Mouse (Mus musculus): ENCODE results near the gene Ice1. TPM values are rescaled to one million over a fixed set of nuclear protein-coding genes. Genes with fewer than 3 reads are reported as not detected.

Gene Ice1
- polyA plus RNA-seq, 1 experiment from 2014 or later: 18.8 TPM

DNA sequence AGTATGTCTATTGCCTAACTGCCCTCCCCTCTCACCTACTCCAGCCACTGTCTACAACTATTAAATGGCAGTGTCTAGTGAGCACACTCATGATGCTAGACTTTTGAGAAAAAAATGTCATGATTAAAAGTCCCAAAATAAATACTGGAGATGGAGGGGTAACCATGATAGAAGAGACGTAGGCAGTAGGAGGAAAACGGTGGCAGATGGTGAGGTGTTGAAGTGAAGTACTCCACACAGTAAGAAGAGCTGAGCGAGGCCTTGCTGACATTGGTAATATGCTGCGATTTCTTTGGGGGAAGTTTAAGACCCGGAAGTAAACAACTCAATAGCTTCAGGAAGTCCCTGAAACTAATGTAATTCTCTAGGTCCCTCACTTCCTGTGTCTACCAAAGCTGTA lies 104.0 kb downstream of the Ice1 start:
- no peaks in the 10 kb centered on the region for H3K36me3 ChIP-seq
- no peaks in the 10 kb centered on the region for H3K9me3 ChIP-seq (replicated peaks)
- H3K27me3 ChIP-seq (ENCODE audit: low read depth, poor library complexity, severe bottlenecking): no peaks in the 10 kb centered on the region
- WGBS: 91% methylated on average over 5 of the region's 5 CpGs
- no peak for DNase-seq (ENCODE audit: low spot score)
- H3K4me3 ChIP-seq: no peak overlapping the region
- no peak overlapping the region for H3K27ac ChIP-seq (replicated peaks)
- peaks cover 4% of the 10 kb centered on the region; the same call in 1 of the 2 replicates for H3K4me1 ChIP-seq

DNA sequence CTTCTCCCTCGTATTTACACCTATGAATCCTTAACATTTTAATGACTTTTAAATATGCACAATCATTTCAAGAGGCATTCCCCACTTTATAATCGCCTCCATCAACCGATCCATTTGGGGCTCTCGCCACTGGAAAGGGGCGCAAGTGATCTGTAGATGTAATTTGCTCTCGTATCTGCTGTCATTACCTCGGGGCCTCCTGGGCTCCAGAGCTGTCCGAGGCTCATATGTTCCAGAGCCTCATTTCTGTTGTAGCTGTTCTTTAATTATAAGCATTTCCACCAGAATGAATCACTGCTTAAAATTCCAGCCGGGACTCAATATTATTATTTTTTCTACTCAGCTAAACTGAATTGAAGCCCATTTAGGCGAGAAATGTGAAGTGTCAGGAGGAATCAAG lies 104.7 kb downstream of the Ice1 start:
- no peak overlapping the region for H3K4me3 ChIP-seq
- no peaks in the 10 kb centered on the region for H3K36me3 ChIP-seq
- H3K27ac ChIP-seq (replicated peaks): no peak overlapping the region
- no peaks in the 10 kb centered on the region for H3K9me3 ChIP-seq (replicated peaks)
- WGBS: 89% methylated on average over 10 of the region's 10 CpGs
- no peak for DNase-seq (ENCODE audit: low spot score)
- H3K4me1 ChIP-seq: peaks cover 4% of the 10 kb centered on the region; the same call in 1 of the 2 replicates
- no peaks in the 10 kb centered on the region for H3K27me3 ChIP-seq (ENCODE audit: low read depth, poor library complexity, severe bottlenecking)

DNA sequence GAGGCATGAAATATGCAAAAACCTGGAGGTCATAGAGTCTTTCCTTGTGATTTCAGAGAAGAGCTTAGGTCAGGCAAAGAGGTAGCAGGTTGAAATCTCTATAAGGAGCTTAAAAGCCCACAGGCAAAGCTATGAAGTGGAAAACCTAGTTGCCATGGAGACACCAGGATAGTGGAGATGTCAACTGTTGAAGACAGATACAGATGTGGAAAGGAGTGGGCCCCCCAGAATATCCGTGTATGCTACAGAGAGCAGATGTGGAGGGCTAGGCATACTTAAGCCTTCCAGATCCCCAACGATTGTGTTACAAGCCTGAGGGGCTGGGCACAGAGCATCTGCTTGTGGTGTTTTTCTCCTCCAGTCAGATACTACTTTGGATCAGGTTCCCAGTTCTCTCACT lies 119.8 kb downstream of the Ice1 start:
- no peak for DNase-seq (ENCODE audit: low spot score)
- H3K27ac ChIP-seq (replicated peaks): no peak overlapping the region
- 54% methylated on average over 2 of the region's 2 CpGs for WGBS

DNA sequence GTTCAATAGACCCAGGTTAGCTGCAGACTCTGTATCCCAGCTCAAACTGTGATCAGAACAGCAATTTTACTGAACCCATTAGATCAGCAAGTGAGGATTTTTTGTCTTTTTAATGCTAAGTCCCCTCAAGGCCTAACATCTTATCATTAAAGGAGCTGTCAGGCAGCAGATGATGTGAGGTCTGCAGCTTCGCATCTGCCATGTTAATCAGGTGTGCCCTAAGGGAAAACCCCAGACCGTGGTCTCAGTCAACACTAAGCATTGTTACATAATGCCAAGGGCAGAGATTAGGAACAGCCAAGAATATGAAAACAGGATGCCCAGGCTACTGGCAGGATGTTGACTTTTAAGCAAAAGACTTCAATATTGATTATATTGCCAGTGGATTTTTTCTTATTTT lies 122.4 kb downstream of the Ice1 start:
- H3K27ac ChIP-seq (replicated peaks): no peak overlapping the region
- no peaks in the 10 kb centered on the region for H3K9me3 ChIP-seq (replicated peaks)
- no peaks in the 10 kb centered on the region for H3K36me3 ChIP-seq
- 86% methylated on average over 2 of the region's 2 CpGs for WGBS
- no peaks in the 10 kb centered on the region for H3K4me1 ChIP-seq
- H3K27me3 ChIP-seq (ENCODE audit: low read depth, poor library complexity, severe bottlenecking): no peaks in the 10 kb centered on the region
- H3K4me3 ChIP-seq: no peak overlapping the region
- no peak for DNase-seq (ENCODE audit: low spot score)

More for the DNA sequence above, 119.8 kb downstream of the Ice1 start:
- no peak overlapping the region for H3K4me3 ChIP-seq
- H3K27me3 ChIP-seq (ENCODE audit: low read depth, poor library complexity, severe bottlenecking): no peaks in the 10 kb centered on the region
- no peaks in the 10 kb centered on the region for H3K9me3 ChIP-seq (replicated peaks)
- no peaks in the 10 kb centered on the region for H3K36me3 ChIP-seq
- no peaks in the 10 kb centered on the region for H3K4me1 ChIP-seq

DNA sequence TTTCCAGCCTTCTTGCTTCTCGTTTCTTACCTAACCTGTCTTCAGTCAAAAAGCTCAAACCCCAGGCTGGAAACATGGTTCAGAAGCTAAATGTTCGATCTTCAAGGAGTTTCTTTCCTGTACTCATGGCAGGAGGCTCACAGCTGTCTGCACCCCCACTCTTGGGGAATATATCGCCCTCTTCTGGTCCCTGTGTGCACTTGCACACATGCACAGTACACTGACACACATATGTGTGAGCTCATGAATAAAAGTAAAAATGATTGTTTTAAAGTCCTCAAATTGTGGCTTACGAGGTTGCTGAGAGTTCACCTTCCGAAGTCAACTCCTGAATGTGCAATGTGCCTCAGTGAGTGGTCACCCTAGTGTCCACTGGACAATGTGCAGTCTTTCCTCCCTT lies 127.2 kb downstream of the Ice1 start:
- Histone ChIP-seq H3K4me3 (no peak overlapping the region), H3K36me3 (no peaks in the 10 kb centered on the region), H3K9me3 (replicated peaks) (no peaks in the 10 kb centered on the region), H3K4me1 (no peaks in the 10 kb centered on the region), H3K27ac (replicated peaks) (no peak overlapping the region), H3K27me3 (ENCODE audit: low read depth, poor library complexity, severe bottlenecking) (no peaks in the 10 kb centered on the region)
- 83% methylated on average over 5 of the region's 5 CpGs for WGBS
- no peak for DNase-seq (ENCODE audit: low spot score)

DNA sequence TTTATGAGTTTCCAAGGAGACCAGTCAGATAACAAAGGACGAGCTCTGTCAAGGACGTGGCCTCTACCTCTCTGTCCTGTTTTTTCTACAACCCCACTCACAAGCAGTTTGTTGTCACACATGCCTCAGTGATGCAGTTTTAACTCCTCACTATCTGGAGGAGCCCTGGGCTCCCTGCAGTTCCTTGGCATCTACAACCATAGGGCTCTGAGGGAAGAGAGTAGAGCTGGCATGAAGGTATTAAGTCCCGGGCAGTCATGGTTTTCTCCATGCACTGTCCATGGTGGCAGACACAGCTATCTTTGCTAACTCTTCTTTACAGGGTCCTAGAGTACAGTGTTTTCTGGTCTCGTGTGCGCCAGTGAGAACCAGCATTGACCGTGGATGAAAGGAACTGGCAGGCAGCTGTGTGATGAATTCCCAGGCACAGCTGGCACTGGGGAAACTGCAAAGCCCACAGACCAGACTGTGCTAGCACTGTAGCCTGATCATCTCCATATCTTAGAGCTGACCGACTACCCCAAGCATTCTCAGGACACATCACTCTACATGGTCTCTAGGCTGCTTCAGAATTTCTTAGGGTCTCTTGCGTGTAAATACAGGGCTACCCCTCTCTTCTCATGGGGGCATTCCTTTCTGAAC lies 127.9 kb downstream of the Ice1 start:
- no peaks in the 10 kb centered on the region for H3K9me3 ChIP-seq (replicated peaks)
- DNase-seq (ENCODE audit: low spot score): no peak
- no peak overlapping the region for H3K27ac ChIP-seq (replicated peaks)
- 81% methylated on average over 8 of the region's 8 CpGs for WGBS
- H3K27me3 ChIP-seq (ENCODE audit: low read depth, poor library complexity, severe bottlenecking): no peaks in the 10 kb centered on the region
- no peaks in the 10 kb centered on the region for H3K4me1 ChIP-seq
- H3K36me3 ChIP-seq: no peaks in the 10 kb centered on the region
- H3K4me3 ChIP-seq: no peak overlapping the region

DNA sequence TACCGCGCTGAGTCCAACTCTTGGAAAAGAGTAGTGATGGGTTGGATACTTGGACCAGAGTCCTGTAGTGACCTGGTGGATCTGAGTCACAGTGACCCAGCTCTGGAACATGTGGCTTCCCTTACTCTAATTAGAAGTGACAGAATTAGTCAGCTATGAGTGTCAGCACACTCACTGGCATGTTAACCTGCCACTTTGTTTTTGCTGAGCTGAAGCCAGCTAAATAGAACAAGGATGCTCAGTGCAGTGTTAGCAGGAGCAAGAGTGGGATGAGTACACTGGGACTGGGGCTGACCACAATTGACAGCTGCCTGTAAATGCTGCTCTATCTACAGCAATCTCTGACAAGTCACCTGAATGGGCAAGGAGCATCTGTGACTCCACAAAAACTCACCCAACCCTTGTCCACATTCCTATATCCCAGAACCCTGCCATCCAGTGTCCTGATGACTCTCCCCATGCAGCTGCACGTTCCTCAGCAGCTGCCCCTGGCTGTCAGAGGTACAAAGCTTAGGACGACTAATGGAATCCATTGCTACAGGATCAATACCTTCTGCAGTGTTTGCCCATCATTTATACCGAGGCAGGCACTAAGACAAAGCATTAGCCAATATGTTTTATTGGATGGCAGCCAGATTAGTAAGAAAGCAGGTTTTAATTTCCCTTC lies 128.6 kb downstream of the Ice1 start:
- no peaks in the 10 kb centered on the region for H3K27me3 ChIP-seq (ENCODE audit: low read depth, poor library complexity, severe bottlenecking)
- WGBS: 68% methylated on average over 5 of the region's 5 CpGs
- no peak overlapping the region for H3K4me3 ChIP-seq
- no peak for DNase-seq (ENCODE audit: low spot score)
- no peak overlapping the region for H3K27ac ChIP-seq (replicated peaks)
- no peaks in the 10 kb centered on the region for H3K36me3 ChIP-seq
- H3K4me1 ChIP-seq: no peaks in the 10 kb centered on the region
- no peaks in the 10 kb centered on the region for H3K9me3 ChIP-seq (replicated peaks)

Other genes with a start within 250 kb of the Ice1 start
- 0.25 and 0.27 TPM in 2 replicates for gene Adamts16, start 204.2 kb upstream of the Ice1 start, polyA plus RNA-seq (2016; fragmentation: Nextera tagmentation; extraction: Ambion mirVana)

All from midbrain, embryonic 10.5 days (tissue).